Mouse (Mus musculus) layer of hippocampus, postnatal 25 days (tissue): Measurements from ENCODE around the gene Gm15080. TPM values are rescaled to one million over a fixed set of nuclear protein-coding genes. Genes with fewer than 3 reads are reported as not detected.
"Not testable (repeated sequence)": the region's sequence is repeated elsewhere in the genome, so short reads cannot be mapped to it uniquely, and the experiment has no call there.

Experiments used
- DNase-seq, 2 experiments: peaks; one replicate each; pipeline ENCODE4 v3.0.0; 2022; ENCODE audit warnings: mixed read lengths in 2 of 2, low spot score in 1 of 2; ENCODE audit errors: extremely low spot score in 1 of 2
- total RNA-seq, 2 experiments: library from RNA; stranded (reverse); gene quantifications; 2 replicates each; pipeline ENCODE4 v1.2.3; 2021

Gm15080 gene
- total RNA-seq: not detected

DNA sequence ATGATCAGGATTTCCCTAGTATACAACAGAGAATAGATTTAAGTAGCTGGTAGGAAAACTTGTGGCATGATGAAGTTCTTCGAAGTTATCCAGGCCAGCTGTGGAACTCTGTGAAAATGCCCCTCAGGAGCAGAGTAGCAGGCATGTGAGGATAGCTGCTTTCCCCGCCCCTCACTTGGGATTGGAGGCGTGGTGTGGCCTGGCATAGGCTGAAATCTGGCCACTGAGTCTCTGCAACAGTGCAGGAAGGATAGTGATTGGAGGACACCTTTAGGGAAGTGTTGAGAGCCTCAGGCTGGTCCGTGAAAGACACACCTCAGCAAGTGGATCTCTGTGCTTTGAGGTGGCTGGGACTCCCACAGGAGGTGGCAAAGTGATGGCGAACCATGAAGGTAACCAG, at the start of gene Gm15080:
Gene Gm15080, plus strand, starts transcription at position 301 of the 400 bp plus-strand sequence.
- DNase-seq: not testable (repeated sequence)

Other genes starting within 250 kb of the Gm15080 start
- gene Gm15128, start 227.0 kb upstream of the Gm15080 start, total RNA-seq: not detected
- gene Gm15107, start 187.7 kb downstream of the Gm15080 start, total RNA-seq: not detected